Mouse (Mus musculus) ovary, postnatal 14 days (tissue): ENCODE data around the gene Ghr.

ENCODE experiments used
- DNase-seq: peaks from one replicate; pipeline ENCODE4 v3.0.0; 2022; ENCODE audit warnings: low spot score

Gene Ghr

GRCm38 (mm10) chr15:3536309-3536900 is 46.9 kb downstream of the Ghr start:
- no peak for DNase-seq

- no peak for DNase-seq
Measured at GRCm38 (mm10) chr15:3514027-3514426, 69.3 kb downstream of the Ghr start.

GRCm38 (mm10) chr15:3512380-3512779 is 70.9 kb downstream of the Ghr start:
- DNase-seq: no peak

DNA sequence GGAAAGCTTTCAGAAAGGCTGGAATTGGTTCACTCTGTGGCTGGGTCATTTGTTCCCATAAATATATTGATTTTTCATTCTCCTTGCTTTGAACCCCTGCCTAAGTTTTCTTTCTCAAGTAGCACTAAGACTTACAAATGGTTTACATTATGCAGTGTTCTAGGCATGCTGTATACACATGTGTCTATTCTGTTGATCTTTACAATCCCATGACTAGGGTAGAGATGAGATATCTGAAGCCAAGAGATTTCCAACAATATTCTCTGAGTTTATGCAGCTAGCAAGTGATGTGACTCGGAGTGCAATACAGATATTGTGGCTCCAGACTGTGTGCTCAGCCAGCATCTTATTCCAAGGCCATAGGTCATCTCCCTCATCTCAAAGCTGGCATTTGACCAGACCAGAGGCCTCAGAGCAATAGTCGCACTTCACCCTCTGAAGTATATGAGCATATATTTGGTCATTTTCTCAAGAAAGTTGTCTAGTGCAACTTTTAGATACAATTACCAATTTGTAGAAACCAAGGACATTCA is 71.6 kb downstream of the Ghr start:
- no peak for DNase-seq

- DNase-seq: no peak
Measured at GRCm38 (mm10) chr15:3509089-3509488, 74.2 kb downstream of the Ghr start.

- no peak for DNase-seq
Measured at GRCm38 (mm10) chr15:3507329-3507728, 76.0 kb downstream of the Ghr start.

GRCm38 (mm10) chr15:3504700-3505099 is 78.6 kb downstream of the Ghr start:
- no peak for DNase-seq

GRCm38 (mm10) chr15:3501683-3502082 is 81.6 kb downstream of the Ghr start:
- no peak for DNase-seq

DNA sequence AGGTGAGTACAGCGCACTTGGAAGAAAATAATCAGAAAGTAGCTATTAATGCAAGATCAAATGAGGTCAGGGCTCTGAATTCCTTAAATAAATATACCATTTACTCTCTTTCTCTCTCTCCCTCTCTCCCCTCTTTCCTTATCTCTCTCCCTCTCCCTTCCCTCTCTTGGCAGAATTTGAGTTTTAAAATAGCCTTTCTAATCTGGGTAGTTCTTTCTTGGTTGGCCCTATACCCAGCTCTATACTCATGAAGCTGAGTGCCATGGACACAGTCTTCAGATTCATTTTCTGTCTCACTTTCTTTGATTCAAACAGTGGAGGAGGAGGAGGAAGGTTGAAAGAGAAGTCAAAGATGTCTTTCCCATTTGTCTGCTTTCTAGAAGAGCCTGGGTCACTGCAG is 84.3 kb downstream of the Ghr start:
- no peak for DNase-seq

GRCm38 (mm10) chr15:3497946-3498580 is 85.2 kb downstream of the Ghr start:
- no peak for DNase-seq

GRCm38 (mm10) chr15:3490868-3491267 is 92.4 kb downstream of the Ghr start:
- no peak for DNase-seq

- no peak for DNase-seq
Measured at GRCm38 (mm10) chr15:3490011-3490410, 93.3 kb downstream of the Ghr start.

DNA sequence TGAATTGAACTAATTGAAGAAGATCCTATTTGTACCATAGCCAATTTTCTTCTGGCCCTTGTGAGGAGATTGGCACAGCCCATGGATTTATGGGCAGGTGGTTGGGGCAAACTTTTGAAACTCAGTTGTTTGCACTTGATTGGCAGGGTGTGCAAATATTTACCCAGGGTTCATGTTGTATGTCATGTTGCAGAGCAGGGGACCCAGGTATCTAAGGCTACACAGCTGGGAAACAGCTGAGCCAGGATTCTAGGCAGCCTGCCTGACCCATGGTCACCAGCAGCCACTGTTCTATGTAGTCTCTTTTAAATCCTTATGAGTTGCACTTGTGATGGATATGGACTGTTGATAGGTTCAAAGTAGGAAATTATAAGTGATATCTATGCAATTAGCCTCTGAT is 94.1 kb downstream of the Ghr start:
- no peak for DNase-seq

- DNase-seq: no peak
Measured at GRCm38 (mm10) chr15:3488601-3489000, 94.7 kb downstream of the Ghr start.

DNA sequence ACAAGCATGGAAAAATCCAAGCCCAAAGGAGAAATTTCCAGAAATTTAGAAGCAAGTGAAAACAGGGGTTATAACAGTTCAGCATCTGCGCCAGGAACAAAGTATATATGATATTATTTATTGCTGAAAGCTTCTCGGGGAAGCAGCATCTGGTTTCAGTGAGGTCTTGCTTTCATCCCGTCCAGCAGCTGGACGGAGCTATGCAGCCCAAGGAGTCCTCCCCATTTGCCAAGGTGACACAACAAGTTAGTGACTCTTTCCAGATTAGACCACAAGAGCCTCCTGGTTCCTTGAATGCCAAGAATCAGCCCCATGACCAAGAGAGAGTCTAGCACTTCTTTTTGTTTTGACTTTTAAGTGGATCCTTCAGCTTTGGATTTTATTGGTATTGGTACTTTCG is 96.6 kb downstream of the Ghr start:
- DNase-seq: no peak

DNA sequence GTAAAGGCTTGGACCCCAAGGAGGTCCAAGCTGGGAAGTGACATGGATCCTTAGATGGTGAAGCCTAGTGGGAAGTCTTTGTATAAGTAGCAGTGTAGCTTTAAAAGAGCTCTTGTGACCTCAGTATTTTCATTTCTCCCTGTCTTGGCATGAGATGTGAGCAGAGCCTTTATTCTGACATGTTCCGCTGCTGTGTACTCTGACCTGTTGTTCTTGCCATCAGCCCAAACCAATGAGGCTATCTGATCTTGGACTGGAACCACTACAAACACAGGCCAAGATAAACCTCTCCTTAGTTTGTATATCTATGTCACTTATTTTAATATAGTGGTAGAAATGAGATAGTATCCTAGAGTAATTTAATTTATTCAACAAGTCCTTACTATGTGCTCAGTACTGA is 97.9 kb downstream of the Ghr start:
- DNase-seq: no peak

- DNase-seq: no peak
Measured at GRCm38 (mm10) chr15:3483451-3483850, 99.8 kb downstream of the Ghr start.

DNA sequence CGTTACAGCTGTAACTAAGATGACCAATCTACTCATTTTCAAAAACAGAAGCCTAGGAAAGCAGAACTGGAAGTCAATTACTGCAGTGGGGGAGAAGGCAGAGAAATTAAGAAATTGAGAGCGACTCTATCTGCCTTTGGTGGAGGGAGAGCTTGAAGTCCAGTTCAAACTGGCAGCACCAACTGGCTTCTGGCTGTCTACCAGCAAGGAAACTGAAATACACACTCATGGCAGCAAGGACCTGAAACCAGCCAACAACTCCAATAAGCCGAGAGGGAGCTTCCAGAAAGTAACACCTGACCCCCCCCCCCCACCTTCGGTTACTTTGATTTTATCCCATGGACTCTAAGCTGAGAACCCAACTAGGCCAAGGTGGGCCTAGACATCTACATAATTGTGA is 114.1 kb downstream of the Ghr start:
- DNase-seq: no peak

DNA sequence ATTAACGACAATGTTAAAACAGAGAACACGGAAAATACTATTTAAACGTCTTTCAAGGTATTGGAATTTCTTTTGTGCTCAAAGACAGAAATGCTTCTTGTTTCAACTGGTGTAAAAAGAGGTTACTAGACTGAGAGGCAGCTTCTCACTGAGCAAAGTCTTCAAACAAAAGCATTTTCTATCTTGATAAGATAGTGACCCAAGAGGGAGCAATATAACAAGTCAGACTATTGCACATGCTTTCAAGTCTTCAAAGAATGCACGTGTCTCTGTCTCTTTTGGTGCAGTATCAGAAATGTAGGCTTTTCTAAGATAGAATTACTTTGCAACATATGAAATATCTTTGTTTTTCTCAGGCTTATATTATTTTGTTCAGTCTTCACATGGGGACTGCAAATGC is 116.7 kb downstream of the Ghr start:
- no peak for DNase-seq

DNA sequence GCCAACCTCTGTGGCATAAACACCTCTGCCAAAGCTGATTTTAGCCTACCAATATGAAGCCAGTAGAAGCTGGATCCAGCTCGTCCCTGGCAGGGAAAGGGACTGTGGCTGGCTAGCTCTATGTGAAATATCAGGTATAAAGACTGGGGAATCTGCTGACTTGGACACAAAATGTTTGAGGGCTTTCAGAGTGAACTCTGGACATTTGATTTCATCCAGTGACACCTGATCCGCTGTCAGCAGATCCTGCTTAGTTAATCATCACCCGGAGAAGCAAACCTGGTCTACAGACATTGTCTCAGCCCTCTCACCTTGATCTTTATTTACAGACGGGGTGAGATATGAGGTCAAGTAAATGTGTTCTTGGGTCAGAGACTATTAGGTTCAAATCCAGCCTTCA is 118.5 kb downstream of the Ghr start:
- DNase-seq: no peak

- no peak for DNase-seq
Measured at GRCm38 (mm10) chr15:3456543-3456942, 126.7 kb downstream of the Ghr start.

- no peak for DNase-seq
Measured at GRCm38 (mm10) chr15:3455572-3455971, 127.7 kb downstream of the Ghr start.

- DNase-seq: no peak
Measured at GRCm38 (mm10) chr15:3452080-3452752, 131.1 kb downstream of the Ghr start.
